Mouse (Mus musculus) gonadal fat pad, adult 2 months (tissue): ENCODE measurements at regions not wholly inside any gene's neighbourhood (a gene's known extent, or its start where the extent isn't known, plus 50 kb on each side); places are given as distances from the start of the nearest gene placed in this dataset.

Experiments
- DNase-seq: peaks from one replicate; pipeline ENCODE4 v3.0.0-alpha.2; 2012; ENCODE audit warnings: low read depth

DNA sequence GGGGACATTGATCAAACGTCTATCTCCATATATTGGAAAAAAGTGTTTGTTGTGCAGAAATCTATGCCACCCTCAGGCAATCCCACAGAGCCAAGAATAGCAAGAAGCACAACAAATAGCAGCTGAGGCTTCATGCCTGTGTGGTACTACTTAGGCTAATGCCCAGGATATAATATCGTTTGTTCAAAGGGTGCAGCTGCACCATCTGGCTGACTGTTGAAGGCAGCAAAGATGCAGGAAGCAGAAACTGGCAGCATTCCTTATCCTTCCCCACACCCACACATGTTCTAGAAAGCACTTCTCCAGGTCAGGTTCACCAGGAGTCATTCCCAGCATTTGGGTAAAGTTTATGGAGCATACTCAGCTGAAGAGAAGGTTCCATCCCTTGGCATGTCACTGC is 158.1 kb upstream of the Ccn2 start:
- DNase-seq, result no peak

DNA sequence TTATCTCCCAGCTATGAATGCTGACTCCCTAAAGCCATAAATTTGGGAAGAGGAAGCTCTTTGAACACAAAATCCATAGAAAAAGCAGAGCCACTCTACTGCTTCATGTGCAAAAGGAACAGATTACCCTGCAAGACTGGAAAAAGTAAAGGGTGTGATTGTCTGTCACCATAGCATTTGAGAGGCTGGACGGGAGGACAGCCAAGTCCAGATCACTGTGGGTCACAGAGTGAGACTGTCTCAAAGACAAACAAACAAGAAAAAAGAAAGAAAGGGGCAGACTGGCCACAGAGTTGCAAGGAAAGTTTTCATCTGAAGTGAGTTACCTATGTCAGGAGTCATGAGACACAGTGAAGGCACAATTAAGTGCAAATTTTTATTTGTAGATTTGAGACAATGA is 150.7 kb upstream of the Ccn2 start:
- no peak for DNase-seq

DNA sequence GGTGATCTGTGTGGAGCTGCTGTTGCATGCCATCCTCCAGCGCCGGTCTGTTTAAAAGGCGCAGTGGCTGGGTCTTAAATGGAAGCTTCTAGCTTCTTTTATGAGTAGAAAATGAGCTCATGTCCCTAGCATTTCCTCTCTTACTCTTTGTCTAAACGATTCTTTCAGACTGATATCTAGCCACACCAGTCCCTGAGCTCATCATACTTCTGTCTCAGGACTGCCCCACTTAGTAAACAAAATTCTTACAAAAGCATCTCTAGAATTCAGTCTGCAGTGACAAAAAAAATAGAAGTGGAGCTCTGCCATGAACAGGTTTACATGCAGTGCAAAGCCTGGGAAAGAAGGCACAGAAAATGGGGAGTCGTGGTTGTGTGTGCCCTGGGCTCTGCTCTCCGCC is 150.2 kb upstream of the Ccn2 start:
- no peak for DNase-seq

DNA sequence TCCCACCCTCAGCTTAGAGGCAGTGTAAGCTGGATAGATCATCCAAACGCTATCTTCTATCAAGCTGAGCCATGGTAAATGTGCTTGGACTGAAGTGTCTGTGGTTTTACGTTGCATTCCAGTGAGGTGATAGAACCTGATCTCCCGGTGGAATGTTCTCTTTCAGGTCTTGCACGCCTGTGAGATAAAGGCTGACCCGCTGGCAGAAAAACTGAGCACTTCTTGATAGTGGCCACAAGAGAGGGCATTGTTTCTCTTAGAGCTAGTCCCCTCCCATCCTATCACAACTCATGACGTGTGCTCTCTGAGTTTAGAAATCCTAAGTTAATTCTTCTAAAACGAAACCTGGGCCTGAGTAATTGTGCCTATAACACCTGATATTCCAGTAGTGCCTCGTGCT is 149.1 kb upstream of the Ccn2 start:
- no peak for DNase-seq

DNA sequence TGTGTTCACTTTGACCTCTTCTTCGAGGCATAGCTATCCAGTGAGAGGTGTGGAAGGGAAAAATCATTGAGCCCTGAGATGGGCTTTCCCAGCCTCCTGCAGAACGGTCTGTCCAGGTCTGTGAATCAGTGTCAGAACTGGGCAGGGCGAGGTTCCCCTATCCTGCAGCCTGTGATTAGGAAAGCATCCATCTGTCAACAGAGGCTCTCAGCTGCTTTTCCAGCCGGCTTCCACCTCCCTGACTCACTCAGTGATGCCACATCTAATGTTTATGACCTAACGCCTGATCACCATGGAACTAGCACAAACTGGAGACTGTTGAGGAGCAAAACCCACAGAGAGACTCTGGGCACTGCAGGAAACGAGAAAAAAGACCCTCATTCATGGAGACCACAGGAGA is 148.1 kb upstream of the Ccn2 start:
- DNase-seq, result no peak

DNA sequence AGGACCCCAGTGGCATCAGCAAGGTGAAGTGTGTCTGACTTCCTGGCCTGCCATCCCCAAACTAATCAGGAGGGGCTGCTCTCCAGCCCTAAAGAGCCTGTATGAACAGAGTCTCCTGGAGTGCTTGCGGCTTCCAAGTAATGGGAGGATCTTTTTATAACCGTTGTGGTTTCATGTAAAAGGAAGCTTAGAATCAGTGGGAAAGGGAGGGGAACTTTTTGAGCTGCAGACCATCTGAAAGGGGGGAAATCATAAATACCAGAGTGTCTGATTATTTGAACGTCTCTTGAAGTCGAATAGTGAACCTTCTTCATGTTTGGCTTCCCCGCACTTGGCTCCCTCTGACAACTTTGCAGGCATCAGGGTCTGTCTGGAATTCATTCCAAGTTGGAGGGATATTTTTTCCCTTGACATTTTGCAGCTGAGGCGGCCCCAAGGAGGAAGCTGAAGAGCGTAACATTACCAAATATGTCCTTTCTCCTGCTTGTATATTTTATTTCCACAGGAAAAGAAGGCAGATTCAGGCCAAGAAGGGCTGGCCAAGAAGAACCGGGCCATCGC is 147.2 kb upstream of the Ccn2 start:
- DNase-seq, result no peak

DNA sequence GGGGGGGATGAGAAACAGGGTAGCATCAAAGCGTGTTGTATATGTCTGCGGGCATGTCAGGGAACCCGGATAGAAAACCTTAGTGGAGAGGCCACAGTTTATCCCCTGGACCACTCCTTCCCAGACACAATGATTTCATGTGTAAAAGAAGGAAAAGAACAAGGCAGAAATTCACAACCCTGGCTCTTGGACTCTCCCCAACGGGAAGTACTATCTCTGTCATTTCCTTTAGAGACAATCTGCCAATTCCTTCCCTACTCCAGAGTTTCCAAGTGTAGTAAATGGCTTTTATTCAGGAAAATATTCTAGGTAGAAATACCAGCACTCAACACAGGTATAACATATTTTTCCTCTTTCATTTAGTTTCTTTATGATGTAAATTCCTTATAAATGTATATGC is 141.7 kb upstream of the Ccn2 start:
- no peak for DNase-seq

DNA sequence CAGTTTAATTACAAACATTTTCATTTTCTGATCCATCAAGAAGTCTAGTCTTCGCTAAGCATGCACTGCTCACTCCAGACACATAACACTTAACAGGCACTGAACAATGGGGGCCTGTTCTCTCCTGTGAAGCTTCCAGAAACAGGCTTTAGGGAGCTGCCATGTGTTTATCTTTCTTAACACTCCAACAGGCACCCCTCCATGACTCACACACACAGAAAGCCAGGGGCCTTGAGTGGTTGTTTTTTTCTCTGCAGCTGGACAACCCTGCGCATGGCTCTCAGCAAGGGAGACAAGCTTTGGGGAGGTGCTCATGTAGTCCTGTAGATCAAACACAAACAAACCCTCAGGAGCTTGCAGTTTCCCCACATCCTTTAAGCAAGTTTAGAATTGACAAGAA is 136.6 kb upstream of the Ccn2 start:
- no peak for DNase-seq

DNA sequence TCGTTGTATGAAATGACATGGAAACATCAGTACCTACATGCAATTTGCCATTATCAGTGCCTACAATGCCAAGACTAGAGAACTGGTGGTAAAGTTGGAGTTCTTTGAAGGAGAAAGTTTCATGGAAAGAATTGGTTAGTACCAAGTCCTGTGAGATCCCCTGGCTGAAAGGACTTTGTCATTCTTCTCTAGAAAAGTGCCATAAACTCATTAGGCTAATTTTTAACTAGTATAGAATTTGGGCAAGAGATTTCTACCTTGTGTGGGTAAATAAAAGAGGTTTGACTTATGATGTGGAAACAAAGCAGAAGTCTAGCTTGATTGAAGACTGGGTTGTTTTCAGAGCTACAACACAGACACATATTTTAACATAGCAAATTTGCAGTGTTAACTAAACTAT is 131.4 kb upstream of the Ccn2 start:
- no peak for DNase-seq

DNA sequence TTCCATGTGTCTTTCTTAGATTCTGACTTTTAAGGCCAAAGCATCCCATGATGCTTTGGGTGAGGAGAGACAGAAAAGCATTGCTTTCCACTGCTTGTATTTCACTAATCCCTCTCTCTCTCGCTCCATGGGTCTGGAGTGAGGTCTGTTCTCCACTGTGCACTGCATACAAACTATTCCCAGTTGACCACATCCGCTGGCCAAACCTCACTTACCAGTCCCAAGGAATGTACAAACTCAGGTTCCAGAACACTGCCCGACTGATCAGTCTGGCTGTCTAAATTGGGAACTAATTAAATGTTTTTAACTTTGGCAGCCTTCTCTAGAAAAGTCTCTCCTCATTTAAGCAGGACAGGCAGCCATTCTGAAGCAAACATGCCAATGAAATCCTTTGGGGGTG is 130.9 kb upstream of the Ccn2 start:
- no peak for DNase-seq

DNA sequence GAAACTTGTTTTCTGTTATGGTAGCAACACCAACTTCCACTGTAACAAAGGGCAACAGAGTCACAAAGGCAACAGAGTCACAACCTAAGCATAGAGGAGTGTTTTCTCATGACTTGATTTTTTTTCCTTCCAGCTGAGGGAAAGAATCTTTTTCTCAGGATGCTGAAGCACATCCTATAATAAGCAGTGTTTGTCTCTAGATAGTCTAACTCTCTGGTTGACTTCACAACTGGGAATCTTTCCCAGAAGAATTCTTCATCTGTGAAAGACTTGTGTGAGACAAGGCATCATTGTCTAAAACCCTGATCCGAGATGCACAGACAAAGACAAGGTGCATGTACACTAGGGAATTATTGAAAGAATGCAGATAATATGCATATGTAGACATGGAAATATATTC is 125.5 kb upstream of the Ccn2 start:
- DNase-seq, result no peak

DNA sequence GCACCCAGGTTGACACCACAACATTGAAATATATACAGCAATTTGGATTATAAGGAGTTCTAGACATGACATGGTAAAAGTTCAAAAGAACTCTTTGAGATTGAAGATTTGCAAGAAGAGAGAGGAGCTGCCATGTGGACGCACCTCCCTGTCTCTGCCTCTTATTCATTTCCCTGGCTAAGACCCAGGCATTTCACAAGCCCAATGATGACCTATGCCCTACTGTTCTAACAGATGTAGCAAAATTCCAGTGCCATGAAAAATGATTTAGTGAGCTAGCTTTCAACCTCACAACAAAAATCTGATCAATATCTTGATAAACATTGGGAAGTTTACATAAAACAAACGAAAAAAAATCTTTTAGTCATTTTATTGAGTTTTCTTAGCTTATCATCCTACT is 123.7 kb upstream of the Ccn2 start:
- DNase-seq, result no peak

DNA sequence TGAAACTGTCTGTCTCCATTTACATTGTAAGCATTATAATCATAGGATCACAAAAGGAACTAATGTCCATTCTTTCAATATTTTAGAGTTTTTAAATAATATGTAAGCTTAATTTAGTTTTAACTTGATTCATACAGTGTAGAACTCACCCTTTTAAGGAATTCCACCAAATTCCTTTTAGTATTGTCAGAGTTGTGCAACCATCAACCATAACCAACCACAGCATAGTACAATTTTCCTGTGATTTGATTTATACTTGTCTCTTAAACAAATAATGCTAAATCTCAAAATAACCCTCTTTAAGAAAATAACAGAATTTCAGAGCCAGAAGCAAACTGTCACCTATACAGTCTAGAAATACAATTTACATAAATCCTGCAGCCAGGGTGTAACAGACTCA is 119.0 kb upstream of the Ccn2 start:
- no peak for DNase-seq

DNA sequence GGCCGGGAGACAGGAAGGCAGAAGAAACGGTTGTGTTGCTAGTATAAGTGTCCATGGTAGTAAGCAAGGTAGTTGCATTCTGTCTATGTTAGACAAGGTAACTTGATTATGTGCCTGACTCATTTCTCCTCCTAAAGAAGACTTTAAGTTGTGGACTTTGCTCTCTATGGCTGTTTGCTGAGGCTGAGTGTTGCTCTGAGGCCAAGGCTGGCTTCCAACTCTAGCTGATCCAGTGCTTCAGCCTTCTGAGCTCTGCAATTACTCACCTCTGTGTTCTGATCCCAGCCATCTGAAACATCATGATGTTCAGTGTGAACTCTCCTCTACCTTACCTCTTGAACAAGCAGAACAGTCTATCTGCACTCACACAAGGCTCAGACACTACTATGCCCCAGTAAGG is 116.7 kb upstream of the Ccn2 start:
- no peak for DNase-seq

DNA sequence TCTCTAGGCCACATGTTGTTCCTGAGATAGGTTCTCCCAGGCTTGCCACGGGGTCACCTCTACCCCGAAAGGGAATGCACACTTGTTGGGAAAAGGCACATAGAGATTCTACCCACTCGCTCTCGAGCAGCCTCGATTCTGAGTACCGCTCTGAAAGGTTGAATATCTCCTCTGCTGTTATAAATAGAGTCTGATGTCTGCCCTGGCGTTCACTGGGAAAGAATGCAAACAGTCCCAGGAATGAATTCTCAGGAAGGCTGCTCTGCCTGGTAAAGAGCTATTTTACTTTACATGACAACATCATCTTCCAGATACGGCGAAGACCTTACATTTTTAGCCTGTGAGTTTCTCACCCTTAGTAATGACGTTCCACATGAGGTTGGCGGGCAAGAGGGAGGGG is 116.1 kb upstream of the Ccn2 start:
- DNase-seq, result no peak

DNA sequence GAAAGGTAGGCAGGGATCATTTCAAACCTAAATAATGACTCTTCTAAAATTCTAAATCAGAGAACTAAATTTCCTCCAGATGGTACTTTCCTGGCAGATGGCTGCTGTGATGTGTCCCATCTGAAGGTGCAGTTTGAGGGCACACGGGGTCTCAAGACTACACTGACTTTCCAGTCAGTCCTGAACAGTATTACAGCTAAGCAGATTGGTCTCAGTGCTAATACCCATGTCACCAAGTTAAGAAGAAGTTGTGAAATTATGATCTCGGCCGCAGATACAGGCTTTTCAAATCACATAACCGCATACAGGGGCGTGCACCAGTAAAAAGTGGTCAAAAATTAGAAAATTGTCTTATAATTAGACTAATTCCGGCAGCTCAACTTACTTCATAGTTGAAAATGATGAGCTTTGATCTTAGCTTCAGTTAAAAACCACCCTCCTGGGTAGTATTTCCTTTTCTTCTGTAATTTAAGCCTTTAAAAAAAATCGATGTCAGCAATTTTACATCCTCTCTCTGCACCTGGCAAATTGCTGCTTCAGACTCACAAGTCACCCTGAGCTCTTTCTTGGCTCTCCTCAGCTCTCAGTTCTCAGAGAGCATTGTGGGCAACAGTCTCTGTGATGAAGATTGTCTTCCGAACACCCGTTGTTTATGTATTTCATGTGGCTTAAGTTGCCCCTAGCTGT is 113.2 kb upstream of the Ccn2 start:
- DNase-seq, result no peak

DNA sequence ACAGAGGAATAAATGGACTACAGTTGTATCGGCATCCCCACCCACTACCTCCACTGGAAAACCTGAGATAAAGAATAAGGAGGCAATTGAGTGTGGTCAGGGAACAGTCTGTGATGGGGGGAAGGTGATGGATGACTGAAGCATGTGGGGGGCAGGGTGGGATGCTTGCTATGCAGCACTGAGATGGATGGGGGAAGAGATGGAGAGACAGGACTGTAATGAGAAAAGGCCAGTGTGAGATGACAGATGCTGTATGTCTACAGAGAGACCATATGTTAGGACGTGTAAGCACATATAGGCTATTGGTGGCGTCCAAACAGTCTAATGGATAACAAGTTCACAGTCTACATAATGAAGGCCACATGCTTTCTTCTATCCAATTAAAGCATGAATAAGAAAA is 112.2 kb upstream of the Ccn2 start:
- DNase-seq, result no peak

DNA sequence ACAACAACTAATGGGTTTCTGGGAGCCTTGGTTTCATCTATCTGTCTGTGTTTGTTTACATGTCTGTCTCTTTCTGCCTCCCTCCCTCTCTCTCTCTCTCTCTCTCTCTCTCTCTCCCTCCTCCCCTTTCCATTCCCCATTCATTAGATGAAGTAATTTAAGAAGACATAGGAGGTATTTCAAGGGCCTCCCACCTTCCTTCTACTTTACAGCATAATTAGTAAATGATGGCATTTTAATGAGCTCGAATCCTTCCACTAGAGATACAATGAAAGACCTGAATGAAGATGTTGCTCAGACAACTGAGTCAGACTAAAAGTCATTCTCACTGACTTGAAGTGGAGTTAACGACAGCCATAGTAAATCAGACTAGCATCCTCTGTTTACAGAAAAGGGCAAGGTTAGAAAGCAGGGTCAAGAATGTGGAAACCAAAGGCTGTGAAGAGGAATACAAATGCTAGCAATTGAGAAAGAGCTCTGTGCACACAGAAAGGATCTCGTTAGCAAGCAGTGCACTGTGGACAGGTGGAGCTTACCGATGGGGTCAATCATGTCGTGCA is 111.1 kb upstream of the Ccn2 start:
- no peak for DNase-seq

DNA sequence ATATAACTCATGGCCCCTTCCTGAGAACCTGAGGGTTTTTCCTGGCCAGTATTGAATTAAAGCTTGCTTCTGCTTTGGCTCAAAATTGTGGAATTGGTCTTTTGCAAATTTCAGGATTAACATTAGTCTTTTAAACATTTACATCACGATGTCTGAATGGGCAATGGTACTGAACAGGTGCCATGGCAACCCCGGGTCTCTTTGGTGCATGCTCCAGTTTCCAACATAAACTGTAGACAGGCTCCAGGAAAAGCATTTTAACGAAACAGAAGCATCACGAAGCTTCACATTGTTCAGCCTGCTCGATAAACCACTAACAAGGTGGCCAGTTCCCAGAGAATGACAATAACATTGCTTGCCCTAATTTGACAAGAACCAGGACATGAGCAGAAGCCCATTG is 109.8 kb upstream of the Ccn2 start:
- no peak for DNase-seq

DNA sequence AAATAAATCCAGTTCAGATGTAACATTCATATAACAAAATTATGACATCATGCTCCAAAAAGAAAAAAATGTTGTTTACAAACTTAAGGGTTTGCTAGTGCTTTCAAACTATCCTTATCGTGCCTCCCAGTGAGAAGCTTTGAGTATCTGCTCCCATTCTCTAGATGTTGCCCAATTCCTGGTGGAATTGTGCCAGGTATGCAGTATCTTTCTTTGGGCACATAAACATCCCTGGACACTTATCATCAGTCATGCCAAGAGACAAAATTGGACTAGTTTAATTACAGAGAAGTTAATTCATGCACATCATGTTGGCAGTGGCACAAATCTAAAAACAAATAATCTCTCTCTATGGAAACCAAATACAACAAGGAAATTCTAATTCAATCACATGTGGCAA is 109.0 kb upstream of the Ccn2 start:
- DNase-seq, result no peak

DNA sequence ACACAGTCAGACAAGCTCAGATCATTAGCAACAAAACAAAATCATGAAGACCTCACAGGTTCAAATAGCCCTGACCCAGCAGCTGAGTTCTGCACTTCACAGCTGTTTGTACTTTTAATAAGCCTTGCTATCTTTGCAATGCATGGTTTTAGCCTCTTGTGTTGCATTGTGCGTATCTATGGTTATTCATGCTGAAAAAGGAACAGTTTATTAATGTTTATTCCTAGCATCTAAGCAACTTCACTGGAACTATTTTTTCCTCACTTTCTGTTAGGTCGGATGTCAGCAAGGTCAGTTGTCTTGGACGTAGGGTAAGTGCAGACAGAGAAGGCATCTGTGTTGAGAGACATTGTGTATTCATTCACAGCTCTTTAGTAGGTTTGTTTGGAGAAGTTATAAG is 107.3 kb upstream of the Ccn2 start:
- no peak for DNase-seq

DNA sequence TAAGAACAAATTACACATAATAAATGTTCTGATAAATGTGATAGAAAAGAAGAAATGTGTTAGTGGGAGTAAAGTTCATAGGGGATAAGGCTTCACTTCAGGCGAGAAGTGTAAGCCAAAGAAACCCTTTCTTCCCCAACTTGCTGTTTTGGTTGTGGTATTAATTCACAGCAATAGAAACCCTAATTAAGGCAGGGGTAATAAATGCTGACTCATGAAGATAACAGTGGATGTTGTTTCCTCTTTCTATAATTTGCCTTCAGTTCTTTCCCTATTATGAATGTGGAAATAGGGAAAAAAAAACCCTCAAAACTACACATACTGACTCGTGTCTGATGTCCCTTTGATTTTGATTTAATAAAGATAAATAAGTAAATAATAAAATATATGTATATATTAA is 104.8 kb upstream of the Ccn2 start:
- no peak for DNase-seq

DNA sequence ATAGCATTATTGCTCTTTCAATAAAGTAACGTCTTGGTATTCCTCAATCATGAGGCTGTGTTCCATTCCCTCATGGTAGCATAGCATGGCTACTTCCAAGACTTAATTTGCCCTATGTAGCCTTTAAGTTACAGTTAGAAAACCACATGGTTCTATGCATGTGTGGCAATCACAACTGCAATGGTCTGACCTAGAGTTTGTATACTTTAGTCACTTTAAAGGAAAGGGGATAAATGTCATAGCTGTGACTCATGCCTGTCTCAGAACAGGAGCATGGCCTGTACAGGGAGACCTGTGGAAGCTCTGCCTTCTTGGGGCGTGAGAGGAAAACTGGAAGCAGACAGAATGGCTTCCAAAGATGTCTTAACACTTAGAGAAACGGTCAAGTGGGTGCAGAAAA is 103.4 kb upstream of the Ccn2 start:
- no peak for DNase-seq

DNA sequence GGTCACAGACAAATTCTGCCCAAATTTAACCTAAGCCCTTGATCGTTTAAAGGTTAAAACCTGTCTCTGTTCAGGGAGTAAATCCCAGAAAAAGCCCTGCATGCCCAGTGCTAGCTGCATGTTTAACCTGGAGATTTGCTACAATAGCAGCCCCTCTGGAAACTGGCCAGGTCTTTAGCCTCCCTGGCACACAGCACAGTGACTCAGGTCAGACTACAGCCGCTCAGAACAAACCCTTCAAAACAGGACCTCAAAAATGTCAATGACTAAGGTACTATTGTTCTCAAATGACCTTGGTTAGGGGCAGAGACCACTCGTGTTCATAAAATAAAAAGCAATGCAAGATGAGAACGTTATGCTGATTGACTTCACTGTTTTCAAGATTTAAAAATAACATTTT is 101.8 kb upstream of the Ccn2 start:
- DNase-seq, result no peak
